ENCODE assay signal across 37 mouse cellular contexts in the genomic region with DNA sequence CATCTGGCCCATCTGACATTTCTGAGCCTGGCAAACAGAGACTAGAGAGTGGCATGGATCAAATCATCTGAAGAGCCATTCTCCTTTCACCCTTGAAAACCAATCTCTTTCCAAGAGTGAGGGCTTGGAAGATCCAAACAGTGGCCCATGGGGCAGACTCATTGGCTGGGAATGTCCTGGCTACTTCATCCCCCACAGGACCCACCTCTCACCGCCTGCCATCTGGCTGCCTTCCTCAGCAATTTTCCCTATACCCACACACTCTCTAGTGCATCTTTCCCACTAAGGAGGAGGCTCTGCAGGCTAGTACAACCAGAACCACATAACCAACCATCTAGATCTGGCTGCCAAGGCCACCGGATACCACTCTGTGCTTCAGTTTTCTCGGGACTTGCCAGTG. TPM values are rescaled to one million over a fixed set of nuclear protein-coding genes. Genes with fewer than 3 reads are reported as not detected.
"Had no signal": no experiment of that assay in that cellular context is flagged by ENCODE, and none has a peak within 500 bp of the region (broad histone marks: within the 10 kb centered on the region; RNA-seq: fewer than 3 reads in every experiment).

No protein-coding gene starts in this region.

- H3K27ac ChIP-seq: limb, embryonic 10.5 days; limb, embryonic 12.5 days; limb, embryonic 13.5 days; limb, embryonic 15.5 days; liver, embryonic 12.5 days; liver, embryonic 13.5 days; liver, embryonic 14.5 days; liver, embryonic 15.5 days; lung, embryonic 15.5 days; macrophage; midbrain, embryonic 10.5 days; midbrain, embryonic 12.5 days; midbrain, embryonic 13.5 days; midbrain, embryonic 15.5 days; neural tube, embryonic 12.5 days; neural tube, embryonic 13.5 days had no signal

- DNase-seq: left cerebral cortex, postnatal 4 days; liver; liver, embryonic 13.5 days; liver, postnatal 0 days; lung, adult 18-20 months; lung, adult 2 months; lung, embryonic 14.5 days; lung, postnatal 10 days; lung, postnatal 14 days; lung, postnatal 36 days; lung, postnatal 4 days; midbrain, embryonic 14.5 days had no signal

- H3K4me2 ChIP-seq: limb, embryonic 12.5 days; limb, embryonic 13.5 days; limb, embryonic 15.5 days; liver, embryonic 11.5 days; liver, embryonic 12.5 days; liver, embryonic 13.5 days; liver, embryonic 15.5 days; lung, embryonic 14.5 days; lung, embryonic 15.5 days; midbrain, embryonic 11.5 days; midbrain, embryonic 12.5 days; midbrain, embryonic 13.5 days; midbrain, embryonic 15.5 days; neural tube, embryonic 12.5 days; neural tube, embryonic 13.5 days had no signal

- H3K4me1 ChIP-seq: limb, embryonic 10.5 days; limb, embryonic 12.5 days; limb, embryonic 13.5 days; limb, embryonic 15.5 days; liver, embryonic 12.5 days; liver, embryonic 13.5 days; liver, embryonic 15.5 days; lung, embryonic 15.5 days; megakaryocyte, embryonic 14.5 days; midbrain, embryonic 12.5 days; midbrain, embryonic 13.5 days; midbrain, embryonic 15.5 days; neural tube, embryonic 12.5 days; neural tube, embryonic 13.5 days had no signal

- H3K4me3 ChIP-seq: limb, embryonic 10.5 days; limb, embryonic 12.5 days; limb, embryonic 13.5 days; limb, embryonic 15.5 days; liver, embryonic 12.5 days; liver, embryonic 13.5 days; liver, embryonic 15.5 days; lung, embryonic 15.5 days; megakaryocyte, embryonic 14.5 days; midbrain, embryonic 10.5 days; midbrain, embryonic 12.5 days; midbrain, embryonic 13.5 days; midbrain, embryonic 15.5 days; myocyte; neural tube, embryonic 12.5 days; neural tube, embryonic 13.5 days had no signal

- H3K9ac ChIP-seq: limb, embryonic 12.5 days; limb, embryonic 13.5 days; limb, embryonic 15.5 days; liver, embryonic 12.5 days; liver, embryonic 13.5 days; liver, embryonic 14.5 days; liver, embryonic 15.5 days; liver, postnatal 0 days; lung, embryonic 14.5 days; lung, embryonic 15.5 days; midbrain, embryonic 12.5 days; midbrain, embryonic 13.5 days; midbrain, embryonic 15.5 days; neural tube, embryonic 12.5 days; neural tube, embryonic 13.5 days had no signal

- H3K27me3 ChIP-seq: limb, embryonic 12.5 days; limb, embryonic 13.5 days; limb, embryonic 15.5 days; liver, embryonic 12.5 days; liver, embryonic 13.5 days; liver, embryonic 15.5 days; lung, embryonic 15.5 days; megakaryocyte, embryonic 14.5 days; midbrain, embryonic 12.5 days; midbrain, embryonic 13.5 days; midbrain, embryonic 15.5 days; neural tube, embryonic 12.5 days; neural tube, embryonic 13.5 days had no signal

- H3K36me3 ChIP-seq: limb, embryonic 10.5 days; limb, embryonic 12.5 days; limb, embryonic 13.5 days; limb, embryonic 15.5 days; liver, embryonic 12.5 days; liver, embryonic 13.5 days; liver, embryonic 15.5 days; lung, embryonic 15.5 days; midbrain, embryonic 10.5 days; midbrain, embryonic 12.5 days; midbrain, embryonic 13.5 days; midbrain, embryonic 15.5 days; neural tube, embryonic 12.5 days; neural tube, embryonic 13.5 days had no signal

- ATAC-seq: liver, embryonic 12.5 days; liver, postnatal 0 days; lung, postnatal 0 days; midbrain, embryonic 13.5 days; midbrain, embryonic 15.5 days; midbrain, embryonic 16.5 days had no signal

- H3K9me3 ChIP-seq: limb, embryonic 10.5 days; limb, embryonic 12.5 days; limb, embryonic 13.5 days; limb, embryonic 15.5 days; liver, embryonic 12.5 days; liver, embryonic 13.5 days; liver, embryonic 15.5 days; lung, embryonic 15.5 days; megakaryocyte, embryonic 14.5 days; midbrain, embryonic 10.5 days; midbrain, embryonic 12.5 days; midbrain, embryonic 13.5 days; midbrain, embryonic 15.5 days; neural tube, embryonic 12.5 days; neural tube, embryonic 13.5 days had no signal

RNA-seq across cellular contexts. Expression of a gene that starts 17.6 kb away (rescaled TPM):
- polyA plus RNA-seq: limb, embryonic 10.5 days; limb, embryonic 11.5 days; limb, embryonic 12.5 days; liver, embryonic 13.5 days; liver, embryonic 14.5 days; liver, embryonic 15.5 days; liver, postnatal 0 days; lung, adult 2 months; lung, embryonic 14.5 days; lung, embryonic 15.5 days; lung, embryonic 16.5 days; lung, postnatal 0 days; macrophage; midbrain, embryonic 10.5 days; midbrain, embryonic 11.5 days; midbrain, embryonic 12.5 days; midbrain, embryonic 13.5 days; midbrain, embryonic 14.5 days; midbrain, embryonic 15.5 days; midbrain, embryonic 16.5 days; midbrain, postnatal 0 days; neural tube, embryonic 11.5 days; neural tube, embryonic 12.5 days; neural tube, embryonic 13.5 days had no signal
